Mouse (Mus musculus): ENCODE results near the gene Cd86.

- no peak for TF ChIP-seq CTCF (IDR thresholded peaks at IDR 0.05; ENCODE audit: extremely low read depth, insufficient read length, insufficient replicate concordance, low read depth, low read length)
- no peak for TF ChIP-seq POLR2A (IDR thresholded peaks at IDR 0.05; ENCODE audit: low read depth, low read length)
These were observed 39.2 kb downstream of the Cd86 start for GRCm38 (mm10) chr16:36626567-36627197.

Data from small intestine, adult 2 months (tissue).